Mouse (Mus musculus): ENCODE results near the gene Zkscan3. TPM values are rescaled to one million over a fixed set of nuclear protein-coding genes. Genes with fewer than 3 reads are reported as not detected.

Gene Zkscan3
- polyA plus RNA-seq, 2 experiments: 74.6 to 81.2 TPM

DNA sequence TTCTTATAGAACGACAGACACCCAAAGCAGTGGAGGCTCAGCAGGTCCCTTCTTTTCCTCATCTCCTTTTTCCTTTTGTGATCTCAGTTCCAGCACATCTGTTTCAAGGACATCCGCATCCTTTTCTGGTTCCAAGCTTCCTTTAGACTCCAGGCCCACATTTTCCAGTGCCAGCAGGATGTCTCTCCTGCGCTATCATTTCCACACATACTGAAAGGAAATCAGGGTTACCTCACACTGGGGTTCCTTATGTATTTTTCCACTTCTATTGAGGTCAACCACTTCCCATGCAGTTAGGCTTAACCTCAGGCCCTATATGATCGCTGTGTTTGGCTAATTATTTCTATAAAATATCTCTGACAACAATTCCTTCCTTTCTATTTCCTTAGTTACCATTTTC, 32.9 kb upstream of the Zkscan3 start:
- Histone ChIP-seq H3K4me1 (ENCODE audit: control insufficient read depth, insufficient read depth, low read length) (no peaks in the 10 kb centered on the region), H3K36me3 (ENCODE audit: control insufficient read depth, insufficient read depth, low read length) (no peaks in the 10 kb centered on the region), H3K9ac (ENCODE audit: low read depth, low read length, severe bottlenecking) (no peak overlapping the region), H3K27me3 (ENCODE audit: control insufficient read depth, insufficient read depth, low read length) (no peaks in the 10 kb centered on the region), H3K4me3 (replicated peaks; ENCODE audit: low read length) (no peak overlapping the region), H3K4me2 (replicated peaks; ENCODE audit: low read depth, low read length, severe bottlenecking) (no peak overlapping the region), H3K27ac (replicated peaks; ENCODE audit: low read depth, low read length) (no peak overlapping the region), H3K9me3 (ENCODE audit: control insufficient read depth, low read length) (no peaks in the 10 kb centered on the region)
- no peak for TF ChIP-seq POLR2A (IDR thresholded peaks at IDR 0.05; ENCODE audit: borderline replicate concordance, extremely low read depth, insufficient read depth, insufficient read length)
- no peak for ATAC-seq (ENCODE audit: low FRiP score, low read depth)
- 83% methylated on average over 4 of the region's 4 CpGs for WGBS
- no peak for DNase-seq (ENCODE audit: low spot score)

DNA sequence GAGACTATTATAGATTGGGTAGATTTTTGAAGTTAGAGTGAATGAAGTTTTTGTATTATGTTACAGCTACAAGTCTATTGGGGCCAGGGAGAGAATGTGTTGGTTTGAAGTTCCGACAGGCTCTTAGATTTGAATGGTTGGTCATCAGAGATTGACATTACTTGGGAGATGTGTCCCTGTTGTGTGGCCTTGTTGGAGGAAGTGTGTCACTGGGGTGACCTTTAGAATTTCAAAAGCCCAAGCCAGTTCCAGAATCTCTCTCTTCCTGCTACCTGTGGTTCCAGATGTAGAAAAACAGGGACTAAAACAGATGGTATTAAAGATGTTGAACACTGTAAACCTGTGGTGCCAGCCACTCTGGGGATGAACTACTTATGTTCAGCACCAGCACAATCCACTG, 25.1 kb upstream of the Zkscan3 start:
- no peak overlapping the region for H3K4me2 ChIP-seq (replicated peaks; ENCODE audit: low read depth, low read length, severe bottlenecking)
- DNase-seq (ENCODE audit: low spot score): no peak
- H3K4me3 ChIP-seq (replicated peaks; ENCODE audit: low read length): no peak overlapping the region
- WGBS: 100% methylated on average over 1 of the region's 1 CpGs
- H3K27me3 ChIP-seq (ENCODE audit: control insufficient read depth, insufficient read depth, low read length): no peaks in the 10 kb centered on the region
- no peak for TF ChIP-seq POLR2A (IDR thresholded peaks at IDR 0.05; ENCODE audit: borderline replicate concordance, extremely low read depth, insufficient read depth, insufficient read length)
- H3K9me3 ChIP-seq (ENCODE audit: control insufficient read depth, low read length): no peaks in the 10 kb centered on the region
- H3K9ac ChIP-seq (ENCODE audit: low read depth, low read length, severe bottlenecking): no peak overlapping the region
- H3K27ac ChIP-seq (replicated peaks; ENCODE audit: low read depth, low read length): no peak overlapping the region
- no peaks in the 10 kb centered on the region for H3K36me3 ChIP-seq (ENCODE audit: control insufficient read depth, insufficient read depth, low read length)
- no peaks in the 10 kb centered on the region for H3K4me1 ChIP-seq (ENCODE audit: control insufficient read depth, insufficient read depth, low read length)
- no peak for ATAC-seq (ENCODE audit: low FRiP score, low read depth)

DNA sequence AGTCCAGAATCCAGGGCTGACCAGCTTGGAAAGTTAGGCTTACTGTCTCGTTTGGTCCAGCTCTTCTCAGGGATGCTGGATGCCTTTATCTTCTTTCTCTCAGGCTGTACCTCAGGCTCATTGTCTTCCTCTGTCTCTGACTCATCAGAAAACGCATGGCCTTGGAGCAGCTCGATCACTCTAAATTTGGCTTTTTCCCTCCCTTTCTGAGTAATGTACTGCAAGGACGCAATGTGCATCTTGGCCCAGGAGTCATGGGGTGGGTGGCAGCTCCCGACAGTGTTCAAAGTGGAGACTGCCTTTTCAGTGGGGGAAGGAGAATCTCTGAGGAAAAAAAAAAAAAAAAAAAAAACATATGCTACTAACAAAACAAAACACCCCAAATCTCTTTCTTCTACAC, 20.7 kb upstream of the Zkscan3 start:
- Histone ChIP-seq H3K27ac (replicated peaks; ENCODE audit: low read depth, low read length) (no peak overlapping the region), H3K9ac (ENCODE audit: low read depth, low read length, severe bottlenecking) (no peak overlapping the region), H3K27me3 (ENCODE audit: control insufficient read depth, insufficient read depth, low read length) (no peaks in the 10 kb centered on the region), H3K4me3 (replicated peaks; ENCODE audit: low read length) (no peak overlapping the region), H3K36me3 (ENCODE audit: control insufficient read depth, insufficient read depth, low read length) (no peaks in the 10 kb centered on the region), H3K9me3 (ENCODE audit: control insufficient read depth, low read length) (no peaks in the 10 kb centered on the region), H3K4me2 (replicated peaks; ENCODE audit: low read depth, low read length, severe bottlenecking) (no peak overlapping the region), H3K4me1 (ENCODE audit: control insufficient read depth, insufficient read depth, low read length) (no peaks in the 10 kb centered on the region)
- WGBS: 70% methylated on average over 5 of the region's 5 CpGs
- no peak for TF ChIP-seq POLR2A (IDR thresholded peaks at IDR 0.05; ENCODE audit: borderline replicate concordance, extremely low read depth, insufficient read depth, insufficient read length)
- ATAC-seq (ENCODE audit: low FRiP score, low read depth) (no peak), DNase-seq (ENCODE audit: low spot score) (no peak)

DNA sequence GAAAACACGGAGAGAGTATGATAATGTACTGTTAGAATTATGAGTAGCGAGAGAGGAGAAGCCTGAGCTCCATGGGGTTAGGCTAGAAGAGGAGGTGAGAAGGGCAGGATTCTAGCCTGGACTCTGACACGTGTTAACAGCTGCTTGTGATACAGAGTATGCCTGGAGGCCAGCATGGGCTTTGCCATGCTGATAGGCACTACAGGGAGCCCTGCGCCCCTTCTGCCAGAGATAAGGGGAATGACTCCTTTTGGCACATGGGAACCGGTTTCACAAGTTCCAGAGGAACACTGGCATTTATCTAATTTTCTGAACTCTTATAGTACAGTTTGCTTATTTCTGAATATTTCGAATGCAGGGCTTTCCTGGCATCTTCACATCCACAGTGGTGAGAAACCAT, 16.3 kb upstream of the Zkscan3 start:
- no peaks in the 10 kb centered on the region for H3K27me3 ChIP-seq (ENCODE audit: control insufficient read depth, insufficient read depth, low read length)
- 68% methylated on average over 6 of the region's 6 CpGs for WGBS
- no peaks in the 10 kb centered on the region for H3K9me3 ChIP-seq (ENCODE audit: control insufficient read depth, low read length)
- TF ChIP-seq POLR2A (IDR thresholded peaks at IDR 0.05; ENCODE audit: borderline replicate concordance, extremely low read depth, insufficient read depth, insufficient read length): no peak
- H3K9ac ChIP-seq (ENCODE audit: low read depth, low read length, severe bottlenecking): no peak overlapping the region
- H3K4me1 ChIP-seq (ENCODE audit: control insufficient read depth, insufficient read depth, low read length): no peaks in the 10 kb centered on the region
- H3K4me3 ChIP-seq (replicated peaks; ENCODE audit: low read length): no peak overlapping the region
- ATAC-seq (ENCODE audit: low FRiP score, low read depth): no peak
- DNase-seq (ENCODE audit: low spot score): no peak
- no peaks in the 10 kb centered on the region for H3K36me3 ChIP-seq (ENCODE audit: control insufficient read depth, insufficient read depth, low read length)
- no peak overlapping the region for H3K27ac ChIP-seq (replicated peaks; ENCODE audit: low read depth, low read length)
- no peak overlapping the region for H3K4me2 ChIP-seq (replicated peaks; ENCODE audit: low read depth, low read length, severe bottlenecking)

DNA sequence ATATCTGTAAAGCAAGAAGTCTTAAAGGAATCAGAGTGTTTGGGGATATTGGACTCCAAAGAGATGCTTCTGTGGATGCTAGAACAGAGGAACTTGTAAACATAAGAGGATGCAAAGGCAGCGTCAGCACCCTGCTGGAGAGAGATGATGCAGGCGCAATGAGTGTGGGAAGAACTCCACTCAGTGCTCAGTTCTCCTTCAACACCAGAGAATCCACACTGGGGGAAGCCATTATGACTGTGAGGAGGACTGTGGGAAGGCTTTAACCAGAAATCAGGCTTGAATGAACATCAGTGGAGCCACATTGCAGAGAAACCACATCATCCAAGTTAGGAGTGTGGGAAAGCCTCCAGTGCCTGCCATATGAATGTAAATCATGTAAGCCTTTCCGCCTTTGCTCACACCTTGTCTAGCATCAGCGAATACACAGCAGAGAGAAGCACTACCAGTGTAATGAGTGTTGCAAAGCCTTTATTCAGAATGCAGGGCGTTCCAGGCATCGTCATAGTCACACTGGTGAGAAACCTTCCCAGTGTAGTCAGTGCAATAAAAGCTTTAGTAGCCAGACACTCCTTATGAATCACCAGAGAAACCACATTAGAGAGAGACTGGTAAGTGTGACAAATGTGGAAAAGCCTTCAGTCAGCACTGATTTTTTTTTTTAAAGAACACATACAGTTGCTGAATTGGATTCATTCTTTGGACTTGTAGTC, 14.9 kb upstream of the Zkscan3 start:
- ATAC-seq (ENCODE audit: low FRiP score, low read depth): no peak
- Histone ChIP-seq H3K4me2 (replicated peaks; ENCODE audit: low read depth, low read length, severe bottlenecking) (no peak overlapping the region), H3K9ac (ENCODE audit: low read depth, low read length, severe bottlenecking) (no peak overlapping the region), H3K36me3 (ENCODE audit: control insufficient read depth, insufficient read depth, low read length) (no peaks in the 10 kb centered on the region), H3K4me3 (replicated peaks; ENCODE audit: low read length) (no peak overlapping the region), H3K4me1 (ENCODE audit: control insufficient read depth, insufficient read depth, low read length) (no peaks in the 10 kb centered on the region), H3K27ac (replicated peaks; ENCODE audit: low read depth, low read length) (no peak overlapping the region), H3K27me3 (ENCODE audit: control insufficient read depth, insufficient read depth, low read length) (no peaks in the 10 kb centered on the region), H3K9me3 (ENCODE audit: control insufficient read depth, low read length) (no peaks in the 10 kb centered on the region)
- 66% methylated on average over 6 of the region's 6 CpGs for WGBS
- no peak for DNase-seq (ENCODE audit: low spot score)
- no peak for TF ChIP-seq POLR2A (IDR thresholded peaks at IDR 0.05; ENCODE audit: borderline replicate concordance, extremely low read depth, insufficient read depth, insufficient read length)
